Mouse (Mus musculus): ENCODE data around the gene Olfr301. TPM values are rescaled to one million over a fixed set of nuclear protein-coding genes. Genes with fewer than 3 reads are reported as not detected.

The Olfr301 gene
- not detected for total RNA-seq (2021)
- long read RNA-seq, experiment 1 = 0 reads
- long read RNA-seq, experiment 2 = 0 reads

DNA sequence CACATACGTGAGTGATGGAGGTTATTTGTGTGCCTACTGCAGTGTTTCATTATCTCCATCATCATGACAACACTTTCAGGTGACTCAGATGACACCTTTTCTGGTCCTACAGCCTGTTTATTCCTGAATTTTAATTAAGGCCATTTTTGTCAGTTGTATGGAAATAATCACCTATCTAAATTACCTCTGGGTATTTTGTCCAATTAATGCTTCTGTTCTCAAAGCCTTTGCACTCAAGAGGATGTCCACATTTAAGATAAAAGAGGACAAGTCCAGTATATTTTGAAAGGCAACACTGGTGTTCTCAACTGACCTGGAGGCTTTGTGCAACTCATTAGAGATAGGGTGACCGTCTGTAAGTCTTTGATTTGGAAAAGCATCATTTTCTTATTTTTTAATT is at the start of gene Olfr301:
Gene Olfr301, plus strand, starts transcription at position 301 of the 400 bp plus-strand sequence.
- intact Hi-C loops (cut with DNase I) = no loop called here
- DNase-seq = no peak

DNA sequence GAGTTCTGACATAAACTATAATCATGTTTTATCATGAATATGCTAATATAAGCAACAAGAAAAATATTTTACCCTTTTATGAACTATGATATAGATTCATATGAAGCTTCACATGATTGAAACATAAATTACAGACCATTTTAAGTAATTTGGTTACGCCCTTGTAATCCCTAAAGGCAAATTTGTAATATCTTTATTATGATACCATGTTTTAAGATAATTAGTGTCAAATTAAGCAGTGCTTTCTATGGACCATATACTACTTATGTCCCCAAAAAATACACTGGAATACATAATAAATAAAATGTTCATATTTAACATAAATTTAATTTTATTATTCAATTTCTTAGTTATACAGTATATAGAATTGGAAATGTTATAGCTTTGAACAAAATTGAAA is 36.8 kb upstream of the Olfr301 start, which contains the start of gene Olfr305:
Gene Olfr305, minus strand, starts transcription at position 101 of the 400 bp plus-strand sequence.
- intact Hi-C loops (cut with DNase I) = no loop called here
- no peak for DNase-seq

- intact Hi-C loops (cut with DNase I) = no loop called here
Measured at GRCm38 (mm10) chr7:86385769-86386168, 17.9 kb upstream of the Olfr301 start.

GRCm38 (mm10) chr7:86386558-86386957 is 17.1 kb upstream of the Olfr301 start, which contains the start of gene Olfr304:
TSS of gene Olfr304 (minus strand) at chr7:86386658.
- intact Hi-C loops (cut with DNase I) = no loop called here
- no peak for DNase-seq

More at GRCm38 (mm10) chr7:86385769-86386168, 17.9 kb upstream of the Olfr301 start:
- no peak for DNase-seq

- intact Hi-C loops (cut with DNase I) = no loop called here
Measured at GRCm38 (mm10) chr7:86397689-86398088, 6.0 kb upstream of the Olfr301 start, which contains the start of gene Olfr303. TSS of gene Olfr303 (minus strand) at chr7:86397789.

GRCm38 (mm10) chr7:86459621-86460020 is 56.0 kb downstream of the Olfr301 start, which contains the start of gene Olfr299:
TSS of gene Olfr299 (plus strand) at chr7:86459921.
- DNase-seq = no peak

More at GRCm38 (mm10) chr7:86397689-86398088, 6.0 kb upstream of the Olfr301 start, which contains the start of gene Olfr303:
- DNase-seq = no peak

More at GRCm38 (mm10) chr7:86459621-86460020, 56.0 kb downstream of the Olfr301 start, which contains the start of gene Olfr299:
- intact Hi-C loops (cut with DNase I) = no loop called here

Other genes with a start within 250 kb of the Olfr301 start
- gene Vmn2r75, start 232.1 kb upstream of the Olfr301 start, total RNA-seq (2021) = not detected
- gene Vmn2r76, start 157.5 kb upstream of the Olfr301 start, total RNA-seq (2021) = not detected
- not detected for gene Olfr310, start 126.7 kb upstream of the Olfr301 start, total RNA-seq (2021)
- not detected for gene Olfr309, start 90.1 kb upstream of the Olfr301 start, total RNA-seq (2021)
- not detected for gene Olfr308, start 78.2 kb upstream of the Olfr301 start, total RNA-seq (2021)
- not detected for gene Olfr307, start 66.3 kb upstream of the Olfr301 start, total RNA-seq (2021)
- not detected for gene Olfr305, start 36.9 kb upstream of the Olfr301 start, total RNA-seq (2021)
- gene Olfr304, start 17.2 kb upstream of the Olfr301 start, total RNA-seq (2021) = not detected
- not detected for gene Olfr303, start 6.1 kb upstream of the Olfr301 start, total RNA-seq (2021)
- gene Olfr299, start 56.1 kb downstream of the Olfr301 start, total RNA-seq (2021) = not detected
- not detected for gene Olfr298, start 88.6 kb downstream of the Olfr301 start, total RNA-seq (2021)
- not detected for gene Olfr297, start 116.1 kb downstream of the Olfr301 start, total RNA-seq (2021)
- not detected for gene Olfr295, start 180.0 kb downstream of the Olfr301 start, total RNA-seq (2021)
- not detected for gene Olfr294, start 212.8 kb downstream of the Olfr301 start, total RNA-seq (2021)
- gene Olfr293, start 245.2 kb downstream of the Olfr301 start, total RNA-seq (2021) = not detected